Mouse (Mus musculus): ENCODE measurements at regions not wholly inside any gene's neighbourhood (a gene's known extent, or its start where the extent isn't known, plus 50 kb on each side); places are given as distances from the start of the nearest gene placed in this dataset.

GRCm38 (mm10) chr6:108963295-108963694 lies 134.9 kb downstream of the Edem1 start:
- ATAC-seq, result peak; percentile 79
- 12% methylated on average over 2 of the region's 2 CpGs for WGBS
- no peak overlapping the region for H3K27ac ChIP-seq (ENCODE audit: low read depth, low read length)
- no peaks in the 10 kb centered on the region for H3K4me1 ChIP-seq (ENCODE audit: control insufficient read depth, insufficient read depth, low read depth, low read length)
- H3K4me3 ChIP-seq (ENCODE audit: low read length), result no peak overlapping the region
- no peaks in the 10 kb centered on the region for H3K36me3 ChIP-seq (ENCODE audit: control insufficient read depth, insufficient read depth, low read length)
- H3K9me3 ChIP-seq (ENCODE audit: control insufficient read depth, low read length), result no peaks in the 10 kb centered on the region
- no peak overlapping the region for H3K4me2 ChIP-seq (ENCODE audit: low read length)
- no peak overlapping the region for H3K9ac ChIP-seq (ENCODE audit: low read depth, low read length)
- no peaks in the 10 kb centered on the region for H3K27me3 ChIP-seq (replicated peaks; ENCODE audit: control insufficient read depth, insufficient read depth, low read length)

GRCm38 (mm10) chr6:108969477-108970176 lies 141.2 kb downstream of the Edem1 start:
- Histone ChIP-seq H3K36me3 (ENCODE audit: control insufficient read depth, insufficient read depth, low read length) (no peaks in the 10 kb centered on the region), H3K4me2 (ENCODE audit: low read length) (no peak overlapping the region), H3K9ac (ENCODE audit: low read depth, low read length) (no peak overlapping the region), H3K4me3 (ENCODE audit: low read length) (no peak overlapping the region), H3K27me3 (replicated peaks; ENCODE audit: control insufficient read depth, insufficient read depth, low read length) (no peaks in the 10 kb centered on the region), H3K4me1 (ENCODE audit: control insufficient read depth, insufficient read depth, low read depth, low read length) (no peaks in the 10 kb centered on the region), H3K27ac (ENCODE audit: low read depth, low read length) (no peak overlapping the region), H3K9me3 (ENCODE audit: control insufficient read depth, low read length) (no peaks in the 10 kb centered on the region)
- WGBS, result 32% methylated on average over 4 of the region's 4 CpGs
- ATAC-seq, result peak; percentile 88

- no peak overlapping the region for H3K4me3 ChIP-seq (ENCODE audit: low read length)
- no peak overlapping the region for H3K9ac ChIP-seq (ENCODE audit: low read depth, low read length)
- no peak for ATAC-seq
- no peaks in the 10 kb centered on the region for H3K36me3 ChIP-seq (ENCODE audit: control insufficient read depth, insufficient read depth, low read length)
- H3K27ac ChIP-seq (ENCODE audit: low read depth, low read length), result no peak overlapping the region
- H3K4me1 ChIP-seq (ENCODE audit: control insufficient read depth, insufficient read depth, low read depth, low read length), result no peaks in the 10 kb centered on the region
- WGBS, result 61% methylated on average over 4 of the region's 4 CpGs
- H3K9me3 ChIP-seq (ENCODE audit: control insufficient read depth, low read length), result no peaks in the 10 kb centered on the region
- H3K4me2 ChIP-seq (ENCODE audit: low read length), result no peak overlapping the region
- no peaks in the 10 kb centered on the region for H3K27me3 ChIP-seq (replicated peaks; ENCODE audit: control insufficient read depth, insufficient read depth, low read length)
Measured at GRCm38 (mm10) chr6:108971415-108972089, 143.1 kb downstream of the Edem1 start.

- no peak overlapping the region for H3K27ac ChIP-seq (ENCODE audit: low read depth, low read length)
Measured at GRCm38 (mm10) chr6:108973701-108974100, 145.3 kb downstream of the Edem1 start.

GRCm38 (mm10) chr6:108989506-108989905 lies 161.1 kb downstream of the Edem1 start:
- H3K4me2 ChIP-seq (ENCODE audit: low read length), result no peak overlapping the region
- no peaks in the 10 kb centered on the region; the same call in 1 of the 2 replicates for H3K4me1 ChIP-seq (ENCODE audit: control insufficient read depth, insufficient read depth, low read depth, low read length)
- H3K9me3 ChIP-seq (ENCODE audit: control insufficient read depth, low read length), result no peaks in the 10 kb centered on the region
- WGBS, result 90% methylated on average over 4 of the region's 4 CpGs
- no peaks in the 10 kb centered on the region for H3K27me3 ChIP-seq (replicated peaks; ENCODE audit: control insufficient read depth, insufficient read depth, low read length)
- ATAC-seq, result no peak
- no peak overlapping the region for H3K4me3 ChIP-seq (ENCODE audit: low read length)
- H3K9ac ChIP-seq (ENCODE audit: low read depth, low read length), result no peak overlapping the region
- no peak overlapping the region for H3K27ac ChIP-seq (ENCODE audit: low read depth, low read length)
- no peaks in the 10 kb centered on the region for H3K36me3 ChIP-seq (ENCODE audit: control insufficient read depth, insufficient read depth, low read length)

More at GRCm38 (mm10) chr6:108973701-108974100, 145.3 kb downstream of the Edem1 start:
- Histone ChIP-seq H3K36me3 (ENCODE audit: control insufficient read depth, insufficient read depth, low read length) (no peaks in the 10 kb centered on the region), H3K4me3 (ENCODE audit: low read length) (no peak overlapping the region), H3K27me3 (replicated peaks; ENCODE audit: control insufficient read depth, insufficient read depth, low read length) (no peaks in the 10 kb centered on the region), H3K9ac (ENCODE audit: low read depth, low read length) (no peak overlapping the region), H3K4me1 (ENCODE audit: control insufficient read depth, insufficient read depth, low read depth, low read length) (no peaks in the 10 kb centered on the region), H3K9me3 (ENCODE audit: control insufficient read depth, low read length) (no peaks in the 10 kb centered on the region), H3K4me2 (ENCODE audit: low read length) (no peak overlapping the region)
- no peak for ATAC-seq
- WGBS, result 83% methylated on average over 2 of the region's 2 CpGs

- Histone ChIP-seq H3K4me2 (ENCODE audit: low read length) (no peak overlapping the region), H3K9ac (ENCODE audit: low read depth, low read length) (no peak overlapping the region), H3K4me3 (ENCODE audit: low read length) (no peak overlapping the region), H3K9me3 (ENCODE audit: control insufficient read depth, low read length) (no peaks in the 10 kb centered on the region), H3K36me3 (ENCODE audit: control insufficient read depth, insufficient read depth, low read length) (no peaks in the 10 kb centered on the region), H3K27me3 (replicated peaks; ENCODE audit: control insufficient read depth, insufficient read depth, low read length) (no peaks in the 10 kb centered on the region), H3K27ac (ENCODE audit: low read depth, low read length) (no peak overlapping the region), H3K4me1 (ENCODE audit: control insufficient read depth, insufficient read depth, low read depth, low read length) (no peaks in the 10 kb centered on the region; the same call in 1 of the 2 replicates)
- 42% methylated on average over 3 of the region's 3 CpGs for WGBS
- ATAC-seq, result no peak
Measured at GRCm38 (mm10) chr6:108993743-108994142, 165.3 kb downstream of the Edem1 start.

- WGBS, result 47% methylated on average over 2 of the region's 2 CpGs
- Histone ChIP-seq H3K36me3 (ENCODE audit: control insufficient read depth, insufficient read depth, low read length) (no peaks in the 10 kb centered on the region), H3K9me3 (ENCODE audit: control insufficient read depth, low read length) (no peaks in the 10 kb centered on the region), H3K4me1 (ENCODE audit: control insufficient read depth, insufficient read depth, low read depth, low read length) (no peaks in the 10 kb centered on the region), H3K9ac (ENCODE audit: low read depth, low read length) (no peak overlapping the region), H3K4me2 (ENCODE audit: low read length) (no peak overlapping the region), H3K27ac (ENCODE audit: low read depth, low read length) (no peak overlapping the region), H3K27me3 (replicated peaks; ENCODE audit: control insufficient read depth, insufficient read depth, low read length) (no peaks in the 10 kb centered on the region), H3K4me3 (ENCODE audit: low read length) (no peak overlapping the region)
- no peak for ATAC-seq
Measured at GRCm38 (mm10) chr6:109004443-109004842, 176.0 kb downstream of the Edem1 start.

- Histone ChIP-seq H3K36me3 (ENCODE audit: control insufficient read depth, insufficient read depth, low read length) (no peaks in the 10 kb centered on the region), H3K27ac (ENCODE audit: low read depth, low read length) (no peak overlapping the region), H3K9ac (ENCODE audit: low read depth, low read length) (no peak overlapping the region), H3K4me2 (ENCODE audit: low read length) (no peak overlapping the region), H3K27me3 (replicated peaks; ENCODE audit: control insufficient read depth, insufficient read depth, low read length) (no peaks in the 10 kb centered on the region), H3K4me1 (ENCODE audit: control insufficient read depth, insufficient read depth, low read depth, low read length) (no peaks in the 10 kb centered on the region), H3K4me3 (ENCODE audit: low read length) (no peak overlapping the region), H3K9me3 (ENCODE audit: control insufficient read depth, low read length) (no peaks in the 10 kb centered on the region)
- ATAC-seq, result no peak
- WGBS, result 83% methylated on average over 3 of the region's 3 CpGs
Measured at GRCm38 (mm10) chr6:109009364-109009763, 180.9 kb downstream of the Edem1 start.

GRCm38 (mm10) chr6:109009793-109010192 lies 181.4 kb downstream of the Edem1 start:
- Histone ChIP-seq H3K4me1 (ENCODE audit: control insufficient read depth, insufficient read depth, low read depth, low read length) (no peaks in the 10 kb centered on the region), H3K9me3 (ENCODE audit: control insufficient read depth, low read length) (no peaks in the 10 kb centered on the region), H3K4me2 (ENCODE audit: low read length) (no peak overlapping the region), H3K27ac (ENCODE audit: low read depth, low read length) (no peak overlapping the region), H3K9ac (ENCODE audit: low read depth, low read length) (no peak overlapping the region), H3K36me3 (ENCODE audit: control insufficient read depth, insufficient read depth, low read length) (no peaks in the 10 kb centered on the region), H3K27me3 (replicated peaks; ENCODE audit: control insufficient read depth, insufficient read depth, low read length) (no peaks in the 10 kb centered on the region), H3K4me3 (ENCODE audit: low read length) (no peak overlapping the region)
- 42% methylated on average over 4 of the region's 4 CpGs for WGBS
- no peak for ATAC-seq

All from hindbrain, embryonic 16.5 days (tissue).